Mouse (Mus musculus) embryonic facial prominence, embryonic 15.5 days (tissue): Measurements from ENCODE around the gene Rab5b. TPM values are rescaled to one million over a fixed set of nuclear protein-coding genes. Genes with fewer than 3 reads are reported as not detected.
"Not testable (repeated sequence)": the region's sequence is repeated elsewhere in the genome, so short reads cannot be mapped to it uniquely, and the experiment has no call there.

Experiments used
- ATAC-seq: fragments of 200-750 bp; cut with Nextera tagmentation; 2 replicates; pipeline ENCODE4 v1.8.0; 2017; ENCODE audit warnings: low read depth, moderate TSS enrichment; ENCODE audit not compliant: insufficient number of reproducible peaks, low FRiP score, low TSS enrichment
- H3K27ac ChIP-seq: fragments of 300-500 bp; sonication (generic); replicated peaks from 2 replicates; pipeline ENCODE4 v1.5.1; 2015; ENCODE audit warnings: mild to moderate bottlenecking, inconsistent platforms
- H3K27me3 ChIP-seq: fragments of 300-500 bp; sonication (generic); 2 replicates; pipeline ENCODE4 v1.6.1; 2015; ENCODE audit warnings: inconsistent platforms
- H3K36me3 ChIP-seq: fragments of 300-500 bp; sonication (generic); 2 replicates; pipeline ENCODE4 v1.6.1; 2015; ENCODE audit warnings: mild to moderate bottlenecking, inconsistent platforms
- H3K4me1 ChIP-seq: fragments of 300-500 bp; sonication (generic); 2 replicates; pipeline ENCODE4 v1.6.1; 2015; ENCODE audit warnings: inconsistent platforms
- H3K4me2 ChIP-seq: fragments of 300-500 bp; sonication (generic); replicated peaks from 2 replicates; pipeline ENCODE4 v1.6.1; 2015; ENCODE audit warnings: mild to moderate bottlenecking, inconsistent platforms
- H3K4me3 ChIP-seq: fragments of 300-500 bp; sonication (generic); replicated peaks from 2 replicates; pipeline ENCODE4 v1.5.1; 2015; ENCODE audit warnings: mild to moderate bottlenecking, inconsistent platforms
- H3K9ac ChIP-seq: fragments of 300-500 bp; sonication (generic); 2 replicates; pipeline ENCODE4 v1.6.1; 2015; ENCODE audit warnings: inconsistent platforms
- H3K9me3 ChIP-seq: fragments of 300-500 bp; sonication (generic); replicated peaks from 2 replicates; pipeline ENCODE4 v1.6.1; 2016; ENCODE audit warnings: inconsistent platforms
- WGBS: fragments of 180-500 bp; shearing (Covaris S2); methylation state at CpG from one replicate; pipeline ENCODE4 v1.1.7; 2015; 5-methylcytosine and 5-hydroxymethylcytosine counted together
- polyA plus RNA-seq: library from polyadenylated mRNA; unstranded; fragments of >200 nt; fragmentation: Nextera tagmentation; extraction: Ambion mirVana; gene quantifications from 2 replicates; pipeline ENCODE4 v1.2.1, GENCODE M21; 2015

Gene Rab5b
- polyA plus RNA-seq, 1 experiment from 2014 or later = 97.4 TPM

DNA sequence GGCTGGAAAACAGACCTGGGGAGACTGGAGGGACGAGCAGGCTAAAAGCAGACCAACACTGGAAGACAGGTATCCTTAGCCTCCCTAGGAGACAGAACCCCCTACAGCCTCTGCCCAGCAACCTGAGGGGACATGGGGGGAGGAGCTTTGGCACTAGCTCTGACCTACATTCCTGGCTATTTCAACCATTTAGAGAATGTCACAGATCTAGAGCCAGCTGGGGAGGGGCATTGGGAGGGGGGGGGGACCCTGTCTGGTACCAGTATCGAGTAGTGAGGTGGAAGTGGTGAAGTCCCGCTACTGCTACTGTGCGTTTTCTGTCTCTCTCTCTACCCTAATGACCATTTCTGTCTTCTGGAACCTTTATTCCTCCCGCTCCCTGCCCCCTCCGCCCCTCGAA is 54.2 kb downstream of the Rab5b start:
- no peak overlapping the region for H3K9ac ChIP-seq

GRCm38 (mm10) chr10:128640891-128641290 is 55.2 kb downstream of the Rab5b start:
- Histone ChIP-seq H3K9ac (no peak overlapping the region), H3K4me3 (no peak overlapping the region), H3K27me3 (no peaks in the 10 kb centered on the region), H3K4me1 (peaks cover 17% of the 10 kb centered on the region), H3K9me3 (no peaks in the 10 kb centered on the region), H3K27ac (no peak overlapping the region), H3K36me3 (0 out of 2 replicates have a peak, but pooled peaks cover 11% of the 10 kb centered on the region), H3K4me2 (no peak overlapping the region)
- 90% methylated on average over 15 of the region's 15 CpGs for WGBS
- no peak for ATAC-seq

More for the DNA sequence above, 54.2 kb downstream of the Rab5b start:
- no peaks in the 10 kb centered on the region for H3K9me3 ChIP-seq
- 62% methylated on average over 7 of the region's 7 CpGs for WGBS
- no peak overlapping the region for H3K4me2 ChIP-seq
- H3K4me3 ChIP-seq = no peak overlapping the region
- peaks cover 25% of the 10 kb centered on the region for H3K4me1 ChIP-seq
- H3K36me3 ChIP-seq = 0 out of 2 replicates have a peak, but pooled peaks cover 11% of the 10 kb centered on the region
- ATAC-seq = no peak
- H3K27me3 ChIP-seq = no peaks in the 10 kb centered on the region
- H3K27ac ChIP-seq = no peak overlapping the region

- Histone ChIP-seq H3K9ac (no peak overlapping the region), H3K9me3 (no peaks in the 10 kb centered on the region), H3K4me2 (no peak overlapping the region), H3K27ac (no peak overlapping the region), H3K4me3 (no peak overlapping the region), H3K4me1 (peaks cover 10% of the 10 kb centered on the region), H3K36me3 (peaks cover 19% of the 10 kb centered on the region; the same call in 1 of the 2 replicates), H3K27me3 (no peaks in the 10 kb centered on the region)
- no peak for ATAC-seq
- 92% methylated on average over 14 of the region's 14 CpGs for WGBS
These were observed 56.1 kb downstream of the Rab5b start for GRCm38 (mm10) chr10:128639999-128640398.

DNA sequence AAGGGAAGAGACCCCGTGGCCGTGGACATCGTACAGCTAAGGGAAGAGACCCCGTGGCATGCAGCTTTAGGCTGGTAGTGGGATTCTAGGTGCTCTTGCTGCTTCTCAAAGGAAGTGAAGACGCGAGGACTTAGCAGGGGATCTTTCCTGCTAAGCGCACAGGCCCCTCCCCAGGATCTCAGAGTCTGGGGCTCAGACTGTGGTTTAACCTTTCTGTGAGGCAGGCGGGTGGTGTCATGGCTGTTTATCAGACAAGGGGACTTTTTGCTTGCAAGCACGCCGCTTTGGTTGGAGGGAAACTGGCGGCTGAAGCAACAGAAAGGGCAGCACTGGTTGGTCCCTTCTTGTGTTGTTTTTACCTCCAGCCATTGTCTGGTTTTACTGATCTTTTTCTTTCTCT is 59.1 kb downstream of the Rab5b start:
- Histone ChIP-seq H3K27ac (no peak overlapping the region), H3K4me1 (0 out of 2 replicates have a peak, but pooled peaks cover 2% of the 10 kb centered on the region), H3K9me3 (no peaks in the 10 kb centered on the region), H3K4me2 (no peak overlapping the region), H3K9ac (no peak overlapping the region), H3K36me3 (peaks cover 29% of the 10 kb centered on the region), H3K27me3 (no peaks in the 10 kb centered on the region), H3K4me3 (no peak overlapping the region)
- 20% methylated on average over 11 of the region's 11 CpGs for WGBS
- ATAC-seq = no peak

DNA sequence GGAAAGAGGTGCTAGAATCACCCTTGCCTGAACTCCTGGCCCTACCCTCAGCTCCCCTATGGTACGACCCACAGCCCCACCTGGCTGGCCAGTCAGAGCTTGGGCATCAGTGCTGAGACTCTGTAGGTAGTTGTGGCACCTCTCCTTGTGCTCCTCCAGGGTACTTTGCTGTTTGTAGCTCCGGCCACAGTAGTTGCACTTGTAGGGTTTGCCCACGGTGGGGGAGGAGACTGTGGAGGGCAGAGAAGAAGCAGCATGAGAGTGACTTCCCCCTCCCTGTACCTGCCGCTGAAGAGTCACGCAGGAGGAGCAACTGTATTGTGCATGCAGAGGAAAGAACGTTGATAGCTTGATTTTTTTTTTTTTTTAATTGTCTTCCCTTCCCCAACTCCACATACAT is 59.5 kb downstream of the Rab5b start:
- Histone ChIP-seq H3K27me3 (no peaks in the 10 kb centered on the region), H3K4me3 (no peak overlapping the region), H3K9me3 (no peaks in the 10 kb centered on the region), H3K27ac (no peak overlapping the region), H3K4me2 (no peak overlapping the region), H3K36me3 (peaks cover 28% of the 10 kb centered on the region), H3K4me1 (no peaks in the 10 kb centered on the region), H3K9ac (no peak overlapping the region)
- WGBS = 52% methylated on average over 6 of the region's 6 CpGs
- no peak for ATAC-seq

- peaks cover 21% of the 10 kb centered on the region for H3K36me3 ChIP-seq
- no peaks in the 10 kb centered on the region for H3K27me3 ChIP-seq
- no peaks in the 10 kb centered on the region for H3K4me1 ChIP-seq
- H3K9me3 ChIP-seq = no peaks in the 10 kb centered on the region
- no peak for ATAC-seq
- 94% methylated on average over 13 of the region's 13 CpGs for WGBS
- H3K4me3 ChIP-seq = no peak overlapping the region
- H3K4me2 ChIP-seq = no peak overlapping the region
- no peak overlapping the region for H3K27ac ChIP-seq
- H3K9ac ChIP-seq = no peak overlapping the region
These were observed 60.4 kb downstream of the Rab5b start for GRCm38 (mm10) chr10:128635697-128636096.

DNA sequence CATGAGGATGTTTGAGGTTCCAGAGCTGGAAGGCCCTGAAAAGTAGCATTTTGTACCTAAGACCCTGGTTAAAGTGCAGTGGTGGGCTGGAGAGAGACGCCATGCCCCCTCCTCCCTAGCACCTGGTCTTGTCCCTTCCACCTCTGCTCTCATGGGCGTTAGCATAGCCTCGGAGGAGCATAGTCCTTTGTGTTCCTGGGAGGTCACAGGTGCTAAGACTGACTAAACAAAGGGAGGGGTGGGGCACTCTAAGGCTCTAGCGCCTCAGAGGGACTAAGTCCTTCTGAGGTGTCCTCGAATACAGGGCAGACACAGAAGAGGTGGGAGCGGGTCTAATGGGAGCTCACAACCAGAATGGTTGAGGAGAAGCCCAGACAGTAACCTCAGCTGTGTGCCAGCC is 64.5 kb downstream of the Rab5b start:
- H3K36me3 ChIP-seq = peaks cover 21% of the 10 kb centered on the region
- no peaks in the 10 kb centered on the region for H3K4me1 ChIP-seq
- no peak overlapping the region for H3K4me2 ChIP-seq
- no peak overlapping the region for H3K4me3 ChIP-seq
- H3K9me3 ChIP-seq = no peaks in the 10 kb centered on the region
- ATAC-seq = no peak
- H3K27ac ChIP-seq = no peak overlapping the region
- H3K9ac ChIP-seq = no peak overlapping the region
- 23% methylated on average over 6 of the region's 6 CpGs for WGBS
- H3K27me3 ChIP-seq = no peaks in the 10 kb centered on the region

GRCm38 (mm10) chr10:128630306-128630705 is 65.8 kb downstream of the Rab5b start:
- ATAC-seq, H3K9me3 ChIP-seq, H3K4me3 ChIP-seq, H3K4me2 ChIP-seq, H3K27ac ChIP-seq, H3K27me3 ChIP-seq, H3K4me1 ChIP-seq, H3K9ac ChIP-seq: not testable (repeated sequence)
- H3K36me3 ChIP-seq = peaks cover 16% of the 10 kb centered on the region
- 69% methylated on average over 5 of the region's 5 CpGs for WGBS

DNA sequence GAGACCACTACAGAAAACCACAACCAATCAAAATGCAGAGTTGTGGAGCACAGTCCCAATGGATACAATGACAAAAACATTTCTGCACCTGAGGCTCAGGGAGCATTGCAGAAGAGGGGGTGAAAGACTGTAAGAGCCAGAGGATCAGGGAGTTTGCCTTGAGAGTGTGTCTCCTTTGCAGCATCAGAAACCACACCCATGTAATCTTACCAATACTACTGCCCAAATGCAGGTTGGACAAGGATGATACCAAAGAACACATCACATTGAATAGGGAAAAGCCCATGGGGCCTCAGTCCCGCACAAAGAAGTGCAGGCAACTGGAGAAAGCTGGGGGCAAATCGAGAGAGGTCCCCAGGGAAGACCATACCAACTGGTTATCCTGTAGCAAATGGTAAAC is 66.3 kb downstream of the Rab5b start:
- no peak overlapping the region for H3K27ac ChIP-seq
- no peak overlapping the region for H3K4me3 ChIP-seq
- no peak overlapping the region for H3K9ac ChIP-seq
- peaks cover 14% of the 10 kb centered on the region for H3K36me3 ChIP-seq
- H3K4me2 ChIP-seq = no peak overlapping the region
- no peak for ATAC-seq
- WGBS = 74% methylated on average over 2 of the region's 2 CpGs
- H3K27me3 ChIP-seq = no peaks in the 10 kb centered on the region
- peaks cover 7% of the 10 kb centered on the region for H3K4me1 ChIP-seq
- H3K9me3 ChIP-seq = no peaks in the 10 kb centered on the region

DNA sequence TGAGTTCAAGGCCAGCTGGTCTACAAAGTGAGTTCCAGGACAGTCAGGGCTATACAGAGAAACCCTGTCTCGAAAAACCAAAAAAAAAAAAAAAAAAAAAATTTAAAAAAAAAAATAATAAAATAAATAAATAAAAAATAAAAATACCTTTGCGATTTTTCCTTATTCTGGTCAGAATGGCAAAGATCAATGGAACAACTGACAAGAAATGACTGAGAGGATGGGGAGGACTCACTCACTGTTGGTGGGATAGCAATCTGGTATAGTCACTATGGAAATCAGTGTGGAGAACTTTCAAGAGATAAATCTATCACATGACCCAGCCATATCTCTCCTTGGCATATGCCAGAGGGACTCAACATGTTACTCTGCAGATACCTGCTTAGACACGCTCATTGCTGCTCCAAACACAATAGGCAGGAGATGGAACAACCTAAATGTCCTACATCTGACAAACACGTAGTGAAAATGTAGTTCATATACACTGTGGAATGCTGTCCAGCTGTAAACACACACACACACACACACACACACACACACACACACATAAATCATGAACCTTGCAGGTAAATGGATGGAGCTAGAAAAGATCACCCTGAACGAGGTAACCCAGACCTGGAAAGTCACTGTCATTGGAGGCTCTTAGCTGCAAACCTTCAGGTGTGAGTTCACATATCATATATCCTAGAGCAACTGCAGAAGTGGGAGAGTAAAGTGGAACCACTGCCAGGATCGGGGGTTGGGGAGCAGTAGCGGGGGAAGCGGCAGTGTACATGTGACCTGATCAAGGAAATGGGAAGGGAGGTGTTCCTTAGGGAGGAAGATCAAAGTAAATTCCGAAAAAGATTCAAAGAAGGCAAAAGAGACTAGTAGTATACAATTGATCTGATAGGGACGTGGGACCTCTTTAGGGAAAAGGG is 68.4 kb downstream of the Rab5b start:
- no peak overlapping the region for H3K9ac ChIP-seq
- H3K4me1 ChIP-seq = peaks cover 7% of the 10 kb centered on the region
- no peak overlapping the region for H3K4me2 ChIP-seq
- no peaks in the 10 kb centered on the region for H3K9me3 ChIP-seq
- H3K36me3 ChIP-seq = peaks cover 23% of the 10 kb centered on the region
- 73% methylated on average over 10 of the region's 10 CpGs for WGBS
- no peak overlapping the region for H3K27ac ChIP-seq
- H3K27me3 ChIP-seq = no peaks in the 10 kb centered on the region
- no peak for ATAC-seq
- H3K4me3 ChIP-seq = no peak overlapping the region
